Mouse (Mus musculus) kidney, adult 9 months (tissue): ENCODE measurements around the gene Abtb1.

Experiments used
- DNase-seq: peaks from one replicate; pipeline ENCODE4 v3.0.0; 2022

Gene Abtb1

DNA sequence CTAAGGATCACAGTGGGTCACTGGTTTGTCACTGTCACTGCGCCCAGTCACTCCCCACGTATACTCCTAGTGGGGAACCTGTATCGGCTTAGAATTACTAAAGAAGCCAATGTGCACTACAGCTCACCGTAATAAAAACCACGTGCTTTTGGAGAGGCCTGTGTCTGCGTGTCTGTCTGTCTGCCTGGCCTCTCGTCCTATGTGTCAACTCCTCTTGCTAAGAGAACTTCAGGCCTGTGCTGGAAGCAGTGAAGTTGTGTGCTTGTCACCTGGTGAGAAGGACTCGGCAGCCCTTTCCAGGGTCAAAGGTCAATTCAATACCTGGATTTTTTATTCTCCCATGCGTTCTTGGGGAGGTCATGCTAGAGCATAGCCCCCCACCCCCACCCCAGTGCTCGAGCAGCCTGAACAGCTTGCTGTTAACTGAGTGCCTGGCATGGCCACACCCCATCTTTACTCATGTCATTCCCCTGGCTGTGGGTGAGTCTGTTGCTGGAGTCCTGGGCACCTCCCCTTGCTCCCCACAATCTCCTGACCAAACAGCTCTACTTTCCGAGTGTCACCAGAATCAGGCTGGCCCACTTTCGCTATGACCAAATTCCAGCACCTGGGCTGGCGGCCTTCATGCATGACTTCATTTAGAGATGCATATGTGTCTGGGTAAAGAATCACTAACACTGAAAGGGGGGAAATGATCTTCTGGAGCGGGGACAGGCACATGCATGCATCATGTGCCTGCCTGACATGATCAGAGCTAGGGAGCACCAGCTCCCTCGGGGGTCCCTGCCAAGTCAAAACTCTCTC, 13.4 kb downstream of the Abtb1 start:
- no peak for DNase-seq

- no peak for DNase-seq
These were observed 14.2 kb downstream of the Abtb1 start for GRCm38 (mm10) chr6:88827395-88828205.

GRCm38 (mm10) chr6:88826965-88827364, 14.8 kb downstream of the Abtb1 start:
- no peak for DNase-seq

- DNase-seq, result no peak
These were observed 15.2 kb downstream of the Abtb1 start for GRCm38 (mm10) chr6:88826545-88826944.

- DNase-seq, result no peak
These were observed 15.7 kb downstream of the Abtb1 start for GRCm38 (mm10) chr6:88826088-88826487.

- DNase-seq, result no peak
These were observed 17.6 kb downstream of the Abtb1 start for GRCm38 (mm10) chr6:88824183-88824582.

- no peak for DNase-seq
These were observed 19.9 kb downstream of the Abtb1 start for GRCm38 (mm10) chr6:88821901-88822300.

- DNase-seq, result no peak
These were observed 20.5 kb downstream of the Abtb1 start for GRCm38 (mm10) chr6:88821294-88821693.

- DNase-seq, result no peak
These were observed 20.9 kb downstream of the Abtb1 start for GRCm38 (mm10) chr6:88820853-88821252.

GRCm38 (mm10) chr6:88816913-88817312, 24.9 kb downstream of the Abtb1 start:
- DNase-seq, result no peak

DNA sequence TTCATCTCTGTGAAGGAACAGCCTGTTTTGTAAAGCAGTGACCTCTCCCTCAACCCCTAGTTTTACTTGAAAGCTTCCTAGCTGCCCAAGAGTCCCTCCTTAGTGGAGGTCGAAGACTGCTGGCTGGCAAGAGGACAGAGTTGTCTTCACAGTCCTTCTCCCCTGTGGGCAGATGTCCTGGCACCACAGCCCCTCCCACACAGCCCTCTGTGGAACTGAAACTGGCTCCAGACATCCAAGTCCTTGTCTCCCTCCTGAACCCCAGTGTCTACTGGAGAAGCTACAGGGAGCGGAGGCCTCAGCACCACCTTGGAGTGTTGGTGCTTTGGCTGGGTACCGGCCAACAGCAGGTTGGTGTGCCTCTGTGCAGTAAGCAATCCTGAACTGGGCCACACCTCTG, 26.3 kb downstream of the Abtb1 start:
- no peak for DNase-seq

- no peak for DNase-seq
These were observed 26.7 kb downstream of the Abtb1 start for GRCm38 (mm10) chr6:88815036-88815435.

GRCm38 (mm10) chr6:88813832-88814231, 28.0 kb downstream of the Abtb1 start:
- no peak for DNase-seq

- peak; percentile 62 for DNase-seq
These were observed 28.9 kb downstream of the Abtb1 start for GRCm38 (mm10) chr6:88812886-88813285.

GRCm38 (mm10) chr6:88811880-88812400, 29.8 kb downstream of the Abtb1 start:
- no peak for DNase-seq

GRCm38 (mm10) chr6:88811396-88811795, 30.4 kb downstream of the Abtb1 start:
- no peak for DNase-seq

- DNase-seq, result no peak
These were observed 31.5 kb downstream of the Abtb1 start for GRCm38 (mm10) chr6:88810291-88810690.

- no peak for DNase-seq
These were observed 32.4 kb downstream of the Abtb1 start for GRCm38 (mm10) chr6:88809091-88810037.

- no peak for DNase-seq
These were observed 36.7 kb downstream of the Abtb1 start for GRCm38 (mm10) chr6:88804966-88805577.

DNA sequence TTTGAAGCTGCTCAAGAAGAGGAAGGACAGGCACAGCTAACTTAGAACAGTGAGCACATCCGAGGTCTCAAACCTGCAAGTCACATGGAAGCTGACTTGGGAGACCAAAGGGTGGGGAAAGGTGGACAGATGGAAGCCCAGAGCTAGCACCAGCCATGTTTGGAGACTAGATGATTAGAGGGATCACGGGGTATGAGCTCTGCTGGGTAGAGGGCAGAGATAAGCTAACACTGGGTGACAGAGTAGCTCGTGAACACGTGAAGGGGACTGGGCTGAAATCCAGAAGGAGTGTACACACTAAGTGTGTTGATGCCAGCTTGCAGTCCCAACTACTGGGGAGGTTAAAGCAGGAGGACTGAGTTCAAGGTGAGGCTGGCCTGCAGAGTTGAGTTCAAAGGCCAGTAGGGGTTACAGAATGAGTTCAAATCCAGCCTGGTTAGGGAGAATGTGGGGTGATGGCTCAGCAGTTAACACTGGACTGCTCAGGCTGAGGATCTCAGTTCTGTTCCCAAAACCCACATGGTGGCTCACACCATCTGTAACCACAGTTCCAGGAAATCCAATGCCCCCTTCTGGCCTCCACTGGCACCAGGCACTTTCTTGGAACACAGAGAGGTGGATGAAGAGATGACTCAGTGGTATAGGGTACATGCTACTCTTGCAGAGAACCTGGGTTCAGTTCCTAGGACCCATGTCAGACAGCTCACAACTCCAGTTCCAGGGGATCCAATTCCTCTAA, 37.7 kb downstream of the Abtb1 start:
- no peak for DNase-seq

DNA sequence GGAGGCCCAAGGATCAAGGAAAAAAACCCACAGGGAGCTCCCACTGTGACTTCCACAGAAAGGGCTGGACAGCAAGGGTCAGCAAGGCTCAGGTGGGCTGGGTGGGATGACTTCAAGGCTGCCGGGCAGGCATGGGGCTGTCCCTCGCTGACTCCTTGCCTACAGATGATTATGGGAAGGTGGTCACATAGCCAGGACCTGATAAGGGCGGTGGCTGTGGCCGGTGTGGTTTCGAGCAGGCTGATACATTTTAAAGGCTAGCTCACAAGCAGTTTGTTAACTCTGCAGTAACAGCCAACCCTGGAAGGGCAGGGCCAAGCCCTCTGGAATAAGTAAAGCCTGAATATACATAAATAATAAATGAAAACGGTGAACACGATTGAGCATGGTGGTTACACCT, 38.7 kb downstream of the Abtb1 start:
- DNase-seq, result no peak

DNA sequence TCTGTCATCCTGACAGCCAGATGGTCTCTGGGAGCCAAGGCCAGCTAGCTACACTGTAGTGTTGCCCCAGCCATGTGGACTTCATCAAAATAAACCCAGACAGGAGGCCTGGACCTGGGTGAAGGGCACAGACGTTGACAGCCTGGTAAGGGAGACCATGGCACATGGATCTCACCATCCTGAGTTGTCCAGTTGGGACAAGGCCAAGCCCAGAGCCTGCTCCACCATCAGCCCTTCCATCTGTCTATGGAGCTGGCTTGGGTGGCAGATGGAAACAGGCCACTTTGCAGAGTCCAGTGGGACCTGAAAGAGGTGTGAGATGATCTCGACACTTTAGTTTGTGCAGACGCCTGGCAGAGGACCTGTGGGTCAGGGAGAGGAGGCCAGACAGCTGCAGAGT, 41.0 kb downstream of the Abtb1 start:
- DNase-seq, result no peak
